Mouse (Mus musculus): Measurements from ENCODE around the gene Itprid2. TPM values are rescaled to one million over a fixed set of nuclear protein-coding genes. Genes with fewer than 3 reads are reported as not detected.
"Not testable (repeated sequence)": the region's sequence is repeated elsewhere in the genome, so short reads cannot be mapped to it uniquely, and the experiment has no call there.

The Itprid2 gene
- total RNA-seq (2014; rRNA removed) (21.4 and 22.8 TPM in 2 replicates), polyA plus RNA-seq (2012; rRNA removed) (5.9 and 7.8 TPM in 2 replicates)

DNA sequence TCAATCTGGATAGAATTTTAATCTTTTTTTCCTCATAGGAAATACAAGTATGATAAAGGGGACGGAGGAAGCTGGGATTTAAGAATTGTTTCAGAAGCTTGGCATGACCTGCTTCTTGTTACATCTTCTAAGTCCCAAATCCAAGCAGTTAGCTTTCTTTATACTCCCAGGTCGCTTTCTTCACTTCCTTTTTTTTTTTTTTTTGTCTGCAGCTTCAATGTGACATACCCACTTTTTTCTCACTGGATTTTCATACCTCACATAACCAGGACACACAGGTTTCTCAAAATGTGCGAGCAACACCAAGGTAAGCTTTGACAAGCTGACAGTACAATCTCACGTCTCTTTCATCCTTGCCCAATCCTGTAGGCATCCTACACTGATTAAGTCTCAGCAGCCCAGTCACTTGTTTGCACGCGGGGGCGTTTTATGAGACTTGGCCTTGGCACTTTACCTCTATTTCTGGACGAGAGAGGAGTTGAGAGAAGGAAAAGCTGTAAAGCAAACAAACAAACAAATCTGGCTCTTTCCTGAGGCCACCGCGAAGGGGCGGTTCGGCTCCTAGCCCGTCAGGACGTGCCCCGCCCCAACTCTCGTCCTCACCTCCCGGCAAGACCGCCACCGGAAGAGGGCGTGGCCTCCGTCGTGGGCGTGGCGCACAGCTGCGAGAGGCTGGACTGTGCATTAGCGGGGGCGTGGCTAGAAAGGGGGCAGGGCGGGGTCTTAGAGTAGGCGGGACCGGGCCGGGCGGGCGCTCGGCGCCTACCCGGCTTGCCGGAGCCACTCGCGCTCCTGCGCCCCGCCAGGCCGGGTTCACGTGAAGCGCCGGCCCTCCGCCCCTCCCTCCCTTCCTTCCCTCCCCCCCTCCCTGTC is at the start of gene Itprid2:
Gene Itprid2 (plus strand): TSS at position 825 of the 873 bp plus-strand sequence.
- peak within 1 kb of the TSS; percentile 91 for H3K9ac ChIP-seq (ENCODE audit: low read depth, low read length)
- peaks cover 6% of the 10 kb centered on the region for H3K36me3 ChIP-seq (ENCODE audit: control insufficient read depth, insufficient read depth, low read length)
- peak; percentile 35; the same call in 1 of the 2 replicates for TF ChIP-seq POLR2A (IDR thresholded peaks at IDR 0.05; ENCODE audit: extremely low read depth, insufficient read depth, low read length)
- no peak for TF ChIP-seq CTCF (IDR thresholded peaks at IDR 0.05; ENCODE audit: low read depth, low read length)
- DNase-seq (ENCODE audit: extremely low read depth, low read depth, low spot score) = peak; percentile 89
- H3K4me3 ChIP-seq (ENCODE audit: insufficient read depth, low read depth, low read length) = peak within 1 kb of the TSS; percentile 76
- peaks cover 3% of the 10 kb centered on the region; the same call in 1 of the 2 replicates for H3K79me2 ChIP-seq (ENCODE audit: control insufficient read depth, insufficient read depth, low read length)
- H3K27ac ChIP-seq (replicated peaks; ENCODE audit: insufficient read depth, low read depth, low read length) = peak within 1 kb of the TSS; percentile 91
- WGBS = 4% methylated on average over 38 of the region's 46 CpGs
- H3K4me1 ChIP-seq (ENCODE audit: control insufficient read depth, insufficient read depth, low read length) = peaks cover 2% of the 10 kb centered on the region; the same call in 1 of the 2 replicates
- H3K27me3 ChIP-seq (ENCODE audit: control insufficient read depth, insufficient read depth, low read length) = no peaks in the 10 kb centered on the region

DNA sequence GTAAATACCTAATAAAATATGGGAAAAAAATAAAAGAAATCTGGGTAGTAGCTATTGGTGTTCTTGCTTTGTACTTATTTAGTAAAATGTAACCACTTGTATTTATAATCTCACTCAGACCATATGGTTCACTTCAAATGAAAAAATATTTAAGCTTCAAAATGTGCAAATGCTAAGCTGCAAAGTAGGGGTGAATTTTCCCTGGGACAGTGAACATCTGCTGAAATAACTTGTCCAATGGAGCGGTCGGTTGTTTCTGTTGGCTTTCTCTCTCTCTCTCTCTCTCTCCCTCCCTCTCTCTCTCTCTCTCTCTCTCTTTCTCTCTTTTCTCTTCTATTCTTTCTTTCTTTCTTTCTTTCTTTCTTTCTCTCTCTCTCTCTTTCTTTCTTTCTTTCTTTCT is 39.0 kb upstream of the Itprid2 start:
- WGBS = 86% methylated on average over 2 of the region's 2 CpGs
- Histone ChIP-seq H3K4me1 (ENCODE audit: control insufficient read depth, insufficient read depth, low read length) (no peaks in the 10 kb centered on the region), H3K36me3 (ENCODE audit: control insufficient read depth, insufficient read depth, low read length) (no peaks in the 10 kb centered on the region), H3K27ac (replicated peaks; ENCODE audit: insufficient read depth, low read depth, low read length) (no peak overlapping the region), H3K79me2 (ENCODE audit: control insufficient read depth, insufficient read depth, low read length) (no peaks in the 10 kb centered on the region), H3K9ac (ENCODE audit: low read depth, low read length) (no peak overlapping the region), H3K27me3 (ENCODE audit: control insufficient read depth, insufficient read depth, low read length) (no peaks in the 10 kb centered on the region), H3K4me3 (ENCODE audit: insufficient read depth, low read depth, low read length) (no peak overlapping the region)
- TF ChIP-seq POLR2A (IDR thresholded peaks at IDR 0.05; ENCODE audit: extremely low read depth, insufficient read depth, low read length) (no peak), CTCF (IDR thresholded peaks at IDR 0.05; ENCODE audit: low read depth, low read length) (no peak)
- DNase-seq (ENCODE audit: extremely low read depth, low read depth, low spot score) = no peak

DNA sequence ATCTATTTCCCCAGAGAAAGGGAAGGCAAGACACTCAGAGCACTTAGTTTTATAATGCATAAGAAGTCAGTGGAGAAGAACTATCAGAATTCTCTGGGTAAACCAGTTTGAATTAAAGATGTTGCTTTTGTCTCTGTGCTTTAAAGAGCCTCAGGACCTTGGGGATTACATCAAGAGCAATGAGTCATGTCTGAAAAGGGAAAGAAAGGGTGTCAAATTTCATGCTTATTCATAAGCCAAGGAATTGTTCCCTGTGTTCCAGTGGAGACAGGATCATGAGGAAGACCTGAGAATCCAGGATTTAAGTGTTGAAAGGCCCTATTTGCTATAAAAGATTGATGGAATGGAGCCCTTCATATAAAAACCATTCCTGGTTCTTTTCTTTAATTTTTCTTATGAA is 38.1 kb upstream of the Itprid2 start:
- no peak for DNase-seq (ENCODE audit: extremely low read depth, low read depth, low spot score)
- Histone ChIP-seq H3K79me2 (ENCODE audit: control insufficient read depth, insufficient read depth, low read length) (no peaks in the 10 kb centered on the region), H3K9ac (ENCODE audit: low read depth, low read length) (no peak overlapping the region), H3K27me3 (ENCODE audit: control insufficient read depth, insufficient read depth, low read length) (no peaks in the 10 kb centered on the region), H3K27ac (replicated peaks; ENCODE audit: insufficient read depth, low read depth, low read length) (no peak overlapping the region), H3K36me3 (ENCODE audit: control insufficient read depth, insufficient read depth, low read length) (no peaks in the 10 kb centered on the region), H3K4me1 (ENCODE audit: control insufficient read depth, insufficient read depth, low read length) (no peaks in the 10 kb centered on the region), H3K4me3 (ENCODE audit: insufficient read depth, low read depth, low read length) (no peak overlapping the region)
- TF ChIP-seq CTCF (IDR thresholded peaks at IDR 0.05; ENCODE audit: low read depth, low read length) (no peak), POLR2A (IDR thresholded peaks at IDR 0.05; ENCODE audit: extremely low read depth, insufficient read depth, low read length) (no peak)

DNA sequence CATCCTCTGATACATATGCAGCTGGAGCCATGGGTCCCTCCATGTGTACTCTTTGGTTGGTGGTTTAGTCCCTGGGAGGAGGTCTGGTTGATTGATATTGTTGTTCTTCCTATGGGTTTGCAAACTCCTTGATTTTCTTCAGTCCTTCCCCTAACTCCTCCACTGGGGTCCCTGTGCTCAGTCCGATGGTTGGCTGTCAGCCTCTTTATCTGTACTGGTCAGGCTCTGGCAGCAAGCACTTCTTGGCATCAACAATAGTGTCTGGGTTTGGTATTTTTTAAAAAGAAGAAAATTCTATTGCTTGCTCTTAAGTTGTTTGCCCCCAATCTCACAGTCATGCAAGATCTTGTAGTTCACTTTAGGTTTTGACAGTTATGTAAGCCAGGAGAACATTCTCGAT is 34.0 kb upstream of the Itprid2 start:
- not testable (repeated sequence) for H3K9ac ChIP-seq (ENCODE audit: low read depth, low read length); H3K4me3 ChIP-seq (ENCODE audit: insufficient read depth, low read depth, low read length); H3K79me2 ChIP-seq (ENCODE audit: control insufficient read depth, insufficient read depth, low read length); H3K36me3 ChIP-seq (ENCODE audit: control insufficient read depth, insufficient read depth, low read length); H3K27ac ChIP-seq (replicated peaks; ENCODE audit: insufficient read depth, low read depth, low read length); H3K27me3 ChIP-seq (ENCODE audit: control insufficient read depth, insufficient read depth, low read length); DNase-seq (ENCODE audit: extremely low read depth, low read depth, low spot score); H3K4me1 ChIP-seq (ENCODE audit: control insufficient read depth, insufficient read depth, low read length)
- 79% methylated on average over 2 of the region's 2 CpGs for WGBS

DNA sequence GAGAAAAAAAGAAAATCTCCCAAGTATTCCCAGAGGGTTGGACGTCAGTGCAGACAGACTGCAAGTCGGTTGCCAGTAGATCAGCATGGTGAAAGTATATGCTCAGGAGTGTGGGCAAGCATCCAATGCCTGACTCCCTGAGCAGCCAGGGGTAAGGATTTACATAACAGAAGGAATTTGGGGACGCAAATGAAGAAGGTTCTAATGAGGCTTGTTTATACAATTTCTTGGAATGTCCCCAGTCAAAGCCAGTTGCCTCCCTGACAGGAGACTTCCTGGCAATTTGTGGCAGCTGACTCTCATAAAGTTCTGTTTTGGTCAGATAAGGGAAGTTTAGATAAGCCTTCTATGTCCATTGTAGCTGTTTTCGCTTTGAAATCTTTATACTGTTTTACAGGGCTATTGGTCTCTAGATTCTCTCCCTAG is 33.4 kb upstream of the Itprid2 start:
- no peak overlapping the region for H3K27ac ChIP-seq (replicated peaks; ENCODE audit: insufficient read depth, low read depth, low read length)
- WGBS = 70% methylated on average over 4 of the region's 4 CpGs
- H3K4me1 ChIP-seq (ENCODE audit: control insufficient read depth, insufficient read depth, low read length) = no peaks in the 10 kb centered on the region
- TF ChIP-seq CTCF (IDR thresholded peaks at IDR 0.05; ENCODE audit: low read depth, low read length) (no peak), POLR2A (IDR thresholded peaks at IDR 0.05; ENCODE audit: extremely low read depth, insufficient read depth, low read length) (no peak)
- H3K4me3 ChIP-seq (ENCODE audit: insufficient read depth, low read depth, low read length) = no peak overlapping the region
- DNase-seq (ENCODE audit: extremely low read depth, low read depth, low spot score) = peak; percentile 4
- H3K36me3 ChIP-seq (ENCODE audit: control insufficient read depth, insufficient read depth, low read length) = no peaks in the 10 kb centered on the region
- H3K79me2 ChIP-seq (ENCODE audit: control insufficient read depth, insufficient read depth, low read length) = no peaks in the 10 kb centered on the region
- H3K27me3 ChIP-seq (ENCODE audit: control insufficient read depth, insufficient read depth, low read length) = no peaks in the 10 kb centered on the region
- no peak overlapping the region for H3K9ac ChIP-seq (ENCODE audit: low read depth, low read length)

DNA sequence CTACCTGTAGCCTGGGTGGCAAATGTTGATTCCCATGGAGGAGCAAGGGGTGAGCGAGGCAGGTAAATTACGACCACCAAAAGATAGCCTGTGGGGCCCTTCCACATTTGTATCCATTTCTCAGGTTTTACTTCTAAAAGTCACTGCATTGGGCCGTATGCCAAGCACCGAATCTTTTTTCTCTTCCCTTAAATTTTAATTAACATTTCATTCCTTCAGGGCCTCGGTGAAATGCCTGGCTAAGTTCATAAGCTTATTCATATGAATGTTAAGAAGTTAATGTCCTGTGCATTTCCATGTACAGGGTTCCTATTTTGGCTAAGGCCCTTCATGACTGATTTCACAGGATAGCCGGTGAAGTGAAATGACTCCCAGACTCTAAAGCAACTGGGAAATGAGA is 32.8 kb upstream of the Itprid2 start:
- 86% methylated on average over 6 of the region's 6 CpGs for WGBS
- H3K36me3 ChIP-seq (ENCODE audit: control insufficient read depth, insufficient read depth, low read length) = no peaks in the 10 kb centered on the region
- TF ChIP-seq CTCF (IDR thresholded peaks at IDR 0.05; ENCODE audit: low read depth, low read length) (no peak), POLR2A (IDR thresholded peaks at IDR 0.05; ENCODE audit: extremely low read depth, insufficient read depth, low read length) (no peak)
- H3K4me1 ChIP-seq (ENCODE audit: control insufficient read depth, insufficient read depth, low read length) = no peaks in the 10 kb centered on the region
- no peak for DNase-seq (ENCODE audit: extremely low read depth, low read depth, low spot score)
- H3K79me2 ChIP-seq (ENCODE audit: control insufficient read depth, insufficient read depth, low read length) = no peaks in the 10 kb centered on the region
- H3K4me3 ChIP-seq (ENCODE audit: insufficient read depth, low read depth, low read length) = no peak overlapping the region
- no peaks in the 10 kb centered on the region for H3K27me3 ChIP-seq (ENCODE audit: control insufficient read depth, insufficient read depth, low read length)
- no peak overlapping the region for H3K9ac ChIP-seq (ENCODE audit: low read depth, low read length)
- H3K27ac ChIP-seq (replicated peaks; ENCODE audit: insufficient read depth, low read depth, low read length) = no peak overlapping the region

Data from liver, adult 2 months (tissue).